Mouse (Mus musculus) bone marrow, adult 2 months (tissue): ENCODE measurements around the gene Peg10. TPM values are rescaled to one million over a fixed set of nuclear protein-coding genes. Genes with fewer than 3 reads are reported as not detected.
"Not testable (repeated sequence)": the region's sequence is repeated elsewhere in the genome, so short reads cannot be mapped to it uniquely, and the experiment has no call there.

ENCODE experiments used
- H3K27ac ChIP-seq: fragments of 200-500 bp; 2 replicates; pipeline ENCODE4 v1.5.1; 2012; ENCODE audit warnings: low read depth, mild to moderate bottlenecking, control low read depth, inconsistent platforms, low read length; ENCODE audit not compliant: control insufficient read depth, poor library complexity, insufficient read depth
- H3K4me1 ChIP-seq: fragments of 200-500 bp; 2 replicates; pipeline ENCODE4 v1.6.1; 2011; ENCODE audit warnings: low read length; ENCODE audit not compliant: control insufficient read depth, insufficient read depth
- H3K4me3 ChIP-seq: fragments of 200-500 bp; replicated peaks from 2 replicates; pipeline ENCODE3; 2011; ENCODE audit warnings: mild to moderate bottlenecking, low read depth, low read length, control low read depth; ENCODE audit not compliant: control insufficient read depth
- CTCF ChIP-seq: fragments of 200-500 bp; IDR thresholded peaks from 2 replicates; pipeline ENCODE4 v1.5.1; 2011; ENCODE audit warnings: low read length, control low read depth; ENCODE audit not compliant: control insufficient read depth, insufficient read depth
- POLR2A ChIP-seq: fragments of 200-500 bp; IDR thresholded peaks from 2 replicates; pipeline ENCODE4 v1.6.1; 2011; ENCODE audit warnings: low read depth, mild to moderate bottlenecking, control low read depth, low read length, borderline replicate concordance; ENCODE audit not compliant: control insufficient read depth
- WGBS: fragments of 180-500 bp; shearing (Covaris S2); methylation state at CpG from one replicate; pipeline ENCODE4 v1.1.7; 2018; 5-methylcytosine and 5-hydroxymethylcytosine counted together
- polyA plus RNA-seq: library from polyadenylated mRNA; stranded (reverse); fragments of >200 nt; gene quantifications from 2 replicates; pipeline ENCODE4 v1.2.4, GENCODE M21; 2011; ENCODE audit warnings: low replicate concordance; ENCODE audit not compliant: missing spikeins, insufficient read depth, insufficient read length

Gene Peg10
- polyA plus RNA-seq, 1 experiment = 4.5 TPM

DNA sequence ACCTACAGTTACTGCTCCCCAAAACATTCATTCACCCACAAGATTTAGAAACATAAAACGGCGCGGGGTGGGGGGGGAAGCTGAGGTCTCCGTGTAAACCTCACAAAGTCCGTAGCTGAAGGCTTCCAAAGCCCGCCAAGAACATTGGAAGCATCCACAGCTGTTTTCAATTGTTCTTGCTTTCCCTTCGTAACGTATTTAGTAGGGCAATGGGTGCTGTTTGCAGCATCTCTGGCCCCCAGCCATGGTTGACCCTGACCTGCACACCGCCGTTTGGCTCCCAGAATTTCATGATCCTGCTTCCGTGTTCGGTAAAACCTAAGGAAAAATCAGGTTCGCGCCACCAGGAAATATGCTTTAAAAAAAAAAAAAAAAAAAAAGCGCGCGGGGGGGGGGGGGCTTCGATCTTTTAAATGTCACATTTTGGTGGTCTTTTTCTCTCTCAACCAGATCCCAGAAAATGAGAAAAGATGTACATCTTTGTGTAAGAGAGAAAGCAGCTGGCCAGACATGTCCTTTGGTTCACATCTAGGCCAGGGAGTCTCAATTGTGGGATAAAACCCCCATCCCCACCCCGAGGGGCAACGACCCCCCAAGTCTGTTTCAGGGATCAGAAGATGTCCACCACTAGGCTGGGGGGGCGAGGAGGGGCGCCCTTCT is 940 bp upstream of the Peg10 start:
- H3K27ac ChIP-seq = no peak overlapping the region
- TF ChIP-seq CTCF (no peak), POLR2A (no peak)
- no peak overlapping the region for H3K4me3 ChIP-seq
- H3K4me1 ChIP-seq = no peaks in the 10 kb centered on the region; the same call in 1 of the 2 replicates
- WGBS = 47% methylated on average over 22 of the region's 22 CpGs

DNA sequence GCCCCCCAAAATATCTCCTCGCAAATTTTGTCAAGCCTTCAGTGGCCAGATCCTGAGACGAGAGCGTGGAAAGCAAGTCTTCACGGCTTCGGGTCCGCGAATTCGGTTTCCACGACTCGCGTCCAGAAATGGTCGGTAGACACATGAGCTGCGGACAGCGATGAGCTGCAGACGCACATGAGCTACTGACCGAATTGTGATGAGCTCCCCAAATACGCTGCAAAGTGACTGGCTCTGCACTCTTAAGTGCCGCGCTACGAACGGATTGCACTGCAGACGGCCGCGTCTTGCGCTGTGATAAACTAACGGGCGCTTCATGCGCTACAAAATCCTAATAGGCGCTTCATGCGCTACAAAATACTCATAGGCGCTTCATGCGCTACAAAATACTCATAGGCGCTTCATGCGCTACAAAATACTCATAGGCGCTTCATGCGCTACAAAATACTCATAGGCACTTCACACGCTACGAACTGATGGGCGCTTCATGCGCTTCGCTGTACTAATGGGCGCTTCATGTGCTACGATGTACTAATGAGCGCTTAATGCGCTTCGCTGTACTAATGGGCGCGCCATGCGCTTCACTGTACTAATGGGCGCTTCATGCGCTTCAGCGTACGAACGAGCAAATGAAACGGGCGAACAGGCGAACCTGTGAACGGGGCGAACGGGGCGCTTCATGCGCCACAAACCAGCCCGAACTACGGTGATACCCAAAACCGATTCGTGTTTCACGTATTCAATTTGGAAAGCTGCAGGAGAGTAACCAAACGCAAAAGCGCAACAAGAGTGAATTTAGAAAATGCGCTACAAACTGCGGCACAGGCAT is 785 bp downstream of the Peg10 start:
- 51% methylated on average over 71 of the region's 71 CpGs for WGBS
- Histone ChIP-seq H3K4me1 (no peaks in the 10 kb centered on the region; the same call in 1 of the 2 replicates), H3K4me3 (peak overlapping the region; percentile 26), H3K27ac (no peak overlapping the region)
- TF ChIP-seq POLR2A (no peak), CTCF (no peak)

DNA sequence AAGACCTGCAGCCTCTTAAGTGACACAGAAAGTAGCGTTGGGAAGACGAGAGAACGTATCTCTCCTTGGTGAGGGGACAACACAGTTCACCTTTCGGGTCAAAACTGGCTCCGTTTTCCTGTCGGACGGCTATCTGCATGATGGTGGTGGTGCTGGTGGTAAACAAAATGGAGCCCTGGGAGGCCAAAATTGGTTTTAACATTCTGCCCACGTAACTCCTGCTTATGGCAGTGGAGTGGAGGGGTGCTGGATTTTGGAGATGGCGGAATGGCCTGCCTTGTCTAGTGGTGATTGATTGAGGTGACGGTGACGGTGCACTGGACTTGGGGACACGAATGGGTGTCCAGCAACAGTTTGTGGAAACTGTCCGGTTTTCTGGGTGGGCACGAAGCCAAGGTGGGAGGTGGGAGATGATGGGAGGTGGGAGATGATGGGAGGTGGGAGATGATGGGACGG is 1.4 kb downstream of the Peg10 start:
- no peak overlapping the region for H3K27ac ChIP-seq
- no peak overlapping the region for H3K4me3 ChIP-seq
- no peaks in the 10 kb centered on the region; the same call in 1 of the 2 replicates for H3K4me1 ChIP-seq
- 37% methylated on average over 15 of the region's 15 CpGs for WGBS
- TF ChIP-seq POLR2A = no peak
- no peak for TF ChIP-seq CTCF

DNA sequence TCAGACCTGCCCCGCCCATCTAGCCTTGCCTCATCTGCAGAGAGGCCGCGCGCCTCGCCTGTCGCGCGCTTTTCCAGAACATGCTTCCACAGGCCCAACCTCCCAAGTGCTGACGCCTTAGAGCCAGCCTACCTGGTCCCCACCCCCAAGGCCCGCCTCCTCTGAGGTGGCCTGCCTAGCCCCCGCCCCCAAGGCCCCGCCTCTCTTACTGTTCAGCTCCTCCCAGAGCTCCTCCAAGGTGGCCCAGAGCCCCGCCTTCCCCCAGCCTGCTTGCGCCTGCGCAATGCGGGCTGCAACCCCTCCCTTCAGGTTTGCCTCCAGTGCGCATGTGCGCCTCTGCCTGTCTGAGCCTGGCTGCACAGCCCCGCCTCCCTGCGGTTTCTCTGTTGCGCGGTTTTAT is 2.0 kb downstream of the Peg10 start:
- H3K4me3 ChIP-seq = no peak overlapping the region
- H3K4me1 ChIP-seq = no peaks in the 10 kb centered on the region; the same call in 1 of the 2 replicates
- 46% methylated on average over 22 of the region's 22 CpGs for WGBS
- H3K27ac ChIP-seq = no peak overlapping the region
- TF ChIP-seq POLR2A (no peak), CTCF (no peak)

DNA sequence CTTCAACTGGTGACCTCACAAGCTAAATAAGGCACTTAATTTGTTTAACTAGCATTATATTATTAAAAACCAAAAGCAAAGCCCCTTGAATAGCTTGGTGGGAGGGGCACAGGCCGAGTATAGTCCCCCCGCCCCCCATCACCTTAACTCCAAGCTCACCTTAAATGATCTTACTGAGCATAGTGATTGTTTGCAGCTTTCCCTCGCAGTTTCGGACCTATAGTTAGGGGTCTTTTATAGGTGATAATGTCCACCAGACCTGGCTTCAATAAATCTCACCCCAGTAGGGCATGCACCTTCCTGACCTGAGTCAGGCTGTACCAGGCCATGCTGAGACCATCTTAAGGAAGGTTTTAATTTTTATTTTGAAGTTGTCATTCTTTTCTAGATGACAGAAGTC is 4.2 kb downstream of the Peg10 start:
- Histone ChIP-seq H3K27ac (no peak overlapping the region), H3K4me3 (no peak overlapping the region), H3K4me1 (no peaks in the 10 kb centered on the region; the same call in 1 of the 2 replicates)
- no peak for TF ChIP-seq POLR2A
- no peak for TF ChIP-seq CTCF
- WGBS = 74% methylated on average over 4 of the region's 4 CpGs

DNA sequence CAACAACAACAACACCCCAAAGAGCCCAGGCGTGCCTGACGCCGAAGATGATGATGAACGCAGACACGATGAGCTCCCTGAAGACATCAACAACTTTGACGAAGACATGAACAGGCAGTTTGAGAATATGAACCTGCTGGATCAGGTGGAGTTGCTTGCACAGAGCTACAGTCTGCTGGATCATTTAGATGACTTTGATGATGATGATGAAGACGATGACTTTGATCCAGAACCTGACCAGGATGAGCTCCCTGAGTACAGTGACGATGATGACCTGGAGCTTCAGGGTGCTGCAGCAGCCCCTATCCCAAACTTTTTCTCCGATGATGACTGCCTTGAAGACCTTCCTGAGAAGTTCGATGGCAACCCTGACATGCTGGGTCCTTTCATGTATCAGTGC is 7.2 kb downstream of the Peg10 start:
- no peak overlapping the region for H3K4me3 ChIP-seq
- TF ChIP-seq POLR2A = no peak
- TF ChIP-seq CTCF = no peak
- 90% methylated on average over 10 of the region's 10 CpGs for WGBS
- H3K27ac ChIP-seq = no peak overlapping the region
- no peaks in the 10 kb centered on the region for H3K4me1 ChIP-seq

DNA sequence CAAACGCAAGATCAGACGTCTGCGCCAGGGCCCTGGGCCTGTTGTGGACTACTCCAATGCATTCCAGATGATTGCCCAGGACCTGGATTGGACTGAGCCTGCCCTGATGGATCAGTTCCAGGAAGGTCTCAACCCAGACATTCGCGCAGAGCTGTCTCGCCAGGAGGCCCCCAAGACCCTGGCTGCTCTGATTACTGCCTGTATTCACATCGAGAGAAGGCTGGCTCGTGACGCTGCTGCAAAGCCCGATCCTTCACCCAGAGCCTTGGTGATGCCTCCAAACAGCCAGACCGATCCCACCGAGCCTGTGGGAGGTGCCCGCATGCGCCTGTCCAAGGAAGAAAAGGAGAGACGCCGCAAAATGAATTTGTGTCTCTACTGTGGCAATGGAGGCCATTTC is 7.8 kb downstream of the Peg10 start:
- WGBS = 93% methylated on average over 16 of the region's 16 CpGs
- no peak overlapping the region for H3K27ac ChIP-seq
- TF ChIP-seq CTCF = no peak
- no peak for TF ChIP-seq POLR2A
- H3K4me3 ChIP-seq = no peak overlapping the region
- no peaks in the 10 kb centered on the region for H3K4me1 ChIP-seq

DNA sequence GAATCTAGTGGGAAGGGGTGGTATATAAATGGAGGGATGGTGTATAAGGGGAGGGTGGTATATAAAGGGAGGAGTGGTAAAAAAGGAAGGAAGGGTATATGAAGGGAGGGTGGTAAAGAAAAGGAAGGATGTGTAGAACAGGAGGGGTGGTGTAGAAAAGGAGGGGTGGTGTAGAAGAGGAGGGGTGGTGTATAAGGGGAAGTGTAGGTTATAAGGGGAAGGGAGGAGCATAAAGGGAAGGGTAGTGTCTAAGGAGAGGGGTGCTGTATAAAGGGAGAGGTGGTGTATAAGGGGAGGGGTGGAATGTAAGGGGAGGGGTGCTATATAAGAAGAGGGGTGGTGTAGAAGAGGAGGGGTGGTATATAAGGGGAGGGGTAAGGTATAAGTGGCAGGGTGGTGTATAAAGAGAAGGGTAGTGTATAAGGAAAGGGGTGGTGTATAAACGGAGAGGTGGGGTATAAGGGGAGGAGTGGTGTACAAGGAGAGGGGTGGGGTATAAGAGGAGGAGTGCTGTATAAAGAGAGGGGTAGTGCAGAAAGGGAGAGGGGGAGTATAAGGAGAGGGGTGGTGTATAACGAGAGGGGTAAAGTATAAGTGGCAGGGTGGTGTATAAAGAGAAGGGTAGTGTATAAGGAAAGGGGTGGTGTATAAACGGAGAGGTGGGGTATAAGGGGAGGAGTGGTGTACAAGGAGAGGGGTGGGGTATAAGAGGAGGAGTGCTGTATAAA is 14.5 kb downstream of the Peg10 start:
- H3K27ac ChIP-seq, H3K4me1 ChIP-seq, H3K4me3 ChIP-seq: not testable (repeated sequence)
- WGBS = 55% methylated on average over 3 of the region's 3 CpGs

DNA sequence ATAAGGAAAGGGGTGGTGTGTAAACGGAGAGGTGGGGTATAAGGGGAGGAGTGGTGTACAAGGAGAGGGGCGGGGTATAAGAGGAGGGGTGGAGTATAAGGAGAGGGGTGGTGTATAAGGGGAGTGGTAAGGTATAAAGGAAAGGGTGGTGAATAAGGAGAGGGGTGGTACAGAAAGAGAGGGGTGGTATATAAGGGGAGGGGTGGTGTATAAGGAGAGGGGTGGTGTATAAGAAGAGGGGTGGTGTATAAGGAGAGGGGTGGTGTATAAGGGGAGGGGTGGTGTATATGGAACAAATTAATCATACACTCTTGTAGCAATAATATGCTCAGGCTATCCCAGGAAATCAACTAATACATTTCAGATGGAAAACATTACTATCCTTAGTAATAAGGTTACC is 15.1 kb downstream of the Peg10 start:
- 74% methylated on average over 2 of the region's 2 CpGs for WGBS
- H3K4me3 ChIP-seq = no peak overlapping the region
- H3K27ac ChIP-seq = no peak overlapping the region
- H3K4me1 ChIP-seq = no peaks in the 10 kb centered on the region
- TF ChIP-seq POLR2A = no peak
- TF ChIP-seq CTCF = no peak
